Mouse (Mus musculus) gonadal fat pad, adult 2 months (tissue): ENCODE measurements at regions not wholly inside any gene's neighbourhood (a gene's known extent, or its start where the extent isn't known, plus 50 kb on each side); places are given as distances from the start of the nearest gene placed in this dataset.
"Not testable (repeated sequence)": the region's sequence is repeated elsewhere in the genome, so short reads cannot be mapped to it uniquely, and the experiment has no call there.

ENCODE experiments used
- DNase-seq: peaks from one replicate; pipeline ENCODE4 v3.0.0-alpha.2; 2012; ENCODE audit warnings: low read depth

DNA sequence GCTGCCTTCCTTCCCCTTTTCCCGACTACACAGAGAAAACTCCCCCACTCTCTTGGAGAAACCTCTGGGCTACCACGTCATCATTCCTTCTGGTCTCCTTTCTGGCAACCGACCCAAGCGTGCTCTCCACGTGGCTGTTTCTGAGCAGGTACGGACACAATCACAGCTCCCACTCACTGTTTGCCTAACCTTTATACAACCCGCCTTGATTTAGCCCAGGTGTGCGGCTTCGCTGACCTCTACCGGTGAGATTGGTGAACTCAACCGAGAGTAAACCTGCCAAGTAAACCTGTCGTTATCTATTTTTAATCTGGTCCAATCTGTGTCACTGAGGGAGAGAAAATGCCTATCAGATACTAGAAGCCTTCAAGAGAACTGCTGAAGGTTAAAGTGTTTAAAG, 142.7 kb upstream of the Gnai1 start:
- peak; percentile 45 for DNase-seq

DNA sequence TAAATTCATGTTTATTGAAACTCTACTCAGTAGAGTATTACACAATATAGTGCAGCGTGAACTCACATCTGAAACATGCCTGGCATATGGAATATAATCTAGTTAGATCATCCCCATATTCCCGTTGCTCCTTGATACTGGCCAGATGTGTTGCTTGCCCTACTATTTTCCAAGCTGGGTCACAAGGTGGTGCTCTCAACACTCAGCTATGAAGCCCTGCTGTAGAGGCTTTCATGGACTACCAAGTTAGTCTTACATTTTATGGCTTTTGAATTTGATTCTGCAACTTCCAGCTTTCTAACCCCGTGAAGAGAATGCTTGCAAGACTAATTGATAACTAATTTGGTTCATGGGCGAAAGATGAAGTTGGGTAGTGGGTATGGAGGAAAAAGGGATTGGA, 134.2 kb upstream of the Gnai1 start:
- DNase-seq: no peak

DNA sequence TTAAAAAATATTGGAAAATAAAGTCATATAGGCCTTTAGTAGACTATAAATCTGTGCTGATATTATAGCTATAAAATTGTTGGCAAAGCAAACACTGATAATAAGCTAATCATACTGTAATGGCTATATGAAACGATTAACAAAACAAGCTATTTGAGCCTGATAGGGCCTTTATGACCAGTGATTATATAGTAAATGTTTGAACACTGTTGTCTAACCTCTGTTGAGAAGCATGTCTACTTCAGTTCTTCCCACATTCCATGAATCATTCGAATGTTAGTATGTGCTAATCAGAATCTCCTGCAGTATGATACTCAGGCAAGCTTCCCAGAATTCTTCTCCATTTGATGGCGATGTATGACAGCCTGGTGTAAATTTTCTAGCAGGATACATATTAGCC, 129.6 kb upstream of the Gnai1 start:
- no peak for DNase-seq

DNA sequence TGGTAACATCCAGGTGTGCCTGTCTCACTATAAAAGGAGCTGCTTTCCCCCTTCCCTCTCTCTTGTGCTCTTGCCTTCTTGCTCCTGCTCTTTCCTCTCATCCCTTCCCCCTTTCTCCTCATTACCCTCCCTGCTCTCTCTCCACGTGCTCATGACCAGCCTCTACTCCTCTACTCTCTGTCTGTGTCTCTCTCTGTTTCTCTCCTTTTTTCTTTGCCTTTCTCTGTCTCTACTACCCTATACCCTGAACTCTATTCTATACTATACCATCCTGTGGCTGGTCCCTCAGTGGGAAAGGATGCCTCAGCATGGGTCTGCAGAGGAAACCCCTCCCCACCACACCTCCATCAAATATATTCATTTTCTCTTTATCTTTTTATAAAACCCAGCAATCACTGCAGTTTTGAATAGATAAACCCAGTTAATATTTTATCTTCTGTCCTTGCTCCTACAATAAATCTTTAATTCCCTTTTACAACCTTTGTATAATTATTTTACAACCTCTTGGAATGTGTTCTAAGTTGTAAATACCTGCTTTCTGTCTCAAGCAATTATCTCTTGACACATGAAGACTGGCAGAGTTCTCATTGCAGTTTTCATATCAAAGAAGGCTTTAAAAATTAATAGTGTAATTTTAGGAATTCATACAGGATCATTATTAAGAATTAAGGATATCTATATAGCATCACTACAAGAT, 127.1 kb upstream of the Gnai1 start:
- no peak for DNase-seq

- DNase-seq: no peak
Observed at GRCm38 (mm10) chr5:18484376-18484775, 124.2 kb upstream of the Gnai1 start.

- no peak for DNase-seq
Observed at GRCm38 (mm10) chr5:18478420-18478819, 118.3 kb upstream of the Gnai1 start.

GRCm38 (mm10) chr5:18477372-18478017, 117.3 kb upstream of the Gnai1 start:
- no peak for DNase-seq

GRCm38 (mm10) chr5:18472114-18472513, 112.0 kb upstream of the Gnai1 start:
- DNase-seq: no peak

GRCm38 (mm10) chr5:18457771-18458170, 97.6 kb upstream of the Gnai1 start:
- DNase-seq: no peak

DNA sequence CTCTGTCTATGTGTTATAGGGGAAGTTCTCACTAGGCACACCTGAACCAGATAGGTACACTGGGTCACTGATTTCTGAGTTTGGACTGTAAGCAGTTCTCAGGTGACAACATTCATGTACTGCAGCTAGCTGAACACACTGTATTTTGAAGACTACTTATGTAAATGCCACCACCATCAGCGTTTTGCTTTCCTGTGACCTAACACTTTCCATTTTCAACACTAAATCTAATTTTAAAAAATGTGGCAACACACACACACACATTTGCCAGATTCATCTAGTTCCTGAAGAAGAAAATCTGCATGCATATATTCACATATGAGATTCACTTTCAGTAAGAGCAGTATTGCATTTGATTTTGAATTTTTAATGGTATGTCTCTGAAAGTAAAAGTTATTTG, 96.0 kb upstream of the Gnai1 start:
- no peak for DNase-seq

- not testable (repeated sequence) for DNase-seq
Observed at GRCm38 (mm10) chr5:18452871-18453757, 93.0 kb upstream of the Gnai1 start.

DNA sequence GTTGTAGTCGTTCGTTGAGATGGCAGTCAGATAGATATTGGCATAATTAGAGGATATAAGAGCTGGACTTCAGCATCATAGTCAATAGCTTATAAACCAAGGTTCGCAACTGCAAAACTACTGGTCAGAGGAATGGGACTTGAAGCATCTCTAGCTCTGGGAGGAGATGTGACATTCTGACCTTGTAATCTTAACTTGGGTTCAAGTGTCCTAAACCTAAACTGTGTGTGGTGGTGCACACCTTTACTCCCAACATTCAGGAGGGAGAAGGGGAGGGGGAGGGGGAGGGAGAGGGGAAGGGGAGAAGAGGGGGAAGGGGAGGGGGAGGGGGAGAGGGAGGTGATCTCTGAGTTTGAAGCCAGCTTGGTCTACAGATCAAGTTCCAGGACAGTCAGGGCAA, 89.1 kb upstream of the Gnai1 start:
- DNase-seq: no peak

DNA sequence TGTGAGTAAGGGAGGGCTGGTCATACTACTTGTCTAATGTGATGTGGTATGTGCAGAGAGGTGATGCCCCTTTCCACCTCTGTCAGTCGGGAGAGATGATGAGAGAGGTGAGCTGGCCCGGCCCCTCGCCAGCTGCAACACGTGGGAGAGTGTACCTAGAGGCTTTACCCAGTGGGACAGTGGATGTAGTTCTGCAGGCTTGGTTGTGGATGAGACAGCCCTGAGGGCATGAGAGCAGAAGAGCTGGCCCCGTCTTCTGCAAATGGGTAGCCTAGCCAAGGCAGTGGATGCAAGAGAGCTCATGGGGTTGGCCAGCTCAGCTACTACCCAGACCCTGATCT, 88.1 kb upstream of the Gnai1 start:
- no peak for DNase-seq

GRCm38 (mm10) chr5:18447665-18448329, 87.6 kb upstream of the Gnai1 start:
- DNase-seq: no peak

- DNase-seq: no peak
Observed at GRCm38 (mm10) chr5:18445969-18446368, 85.8 kb upstream of the Gnai1 start.

GRCm38 (mm10) chr5:18439986-18440385, 79.8 kb upstream of the Gnai1 start:
- no peak for DNase-seq

DNA sequence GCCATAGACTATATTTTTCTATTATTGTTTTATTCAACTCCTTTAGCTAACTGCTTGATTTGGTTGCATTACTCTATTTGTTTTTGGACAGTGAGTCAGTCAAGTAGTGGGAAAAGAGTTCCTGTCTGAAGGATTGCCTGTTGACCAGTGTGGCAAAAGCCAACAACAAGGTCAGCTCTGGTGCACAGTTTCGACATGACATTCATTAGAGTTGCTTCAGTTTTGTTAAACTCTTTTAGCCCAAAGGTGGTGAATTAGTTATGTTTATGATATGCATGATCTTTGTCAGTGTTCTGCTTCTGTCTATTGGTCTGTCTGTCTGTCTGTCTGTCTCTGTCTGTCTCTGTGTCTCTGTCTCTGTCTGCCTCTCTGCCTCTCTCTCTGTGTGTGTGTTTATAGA, 79.1 kb upstream of the Gnai1 start:
- no peak for DNase-seq

DNA sequence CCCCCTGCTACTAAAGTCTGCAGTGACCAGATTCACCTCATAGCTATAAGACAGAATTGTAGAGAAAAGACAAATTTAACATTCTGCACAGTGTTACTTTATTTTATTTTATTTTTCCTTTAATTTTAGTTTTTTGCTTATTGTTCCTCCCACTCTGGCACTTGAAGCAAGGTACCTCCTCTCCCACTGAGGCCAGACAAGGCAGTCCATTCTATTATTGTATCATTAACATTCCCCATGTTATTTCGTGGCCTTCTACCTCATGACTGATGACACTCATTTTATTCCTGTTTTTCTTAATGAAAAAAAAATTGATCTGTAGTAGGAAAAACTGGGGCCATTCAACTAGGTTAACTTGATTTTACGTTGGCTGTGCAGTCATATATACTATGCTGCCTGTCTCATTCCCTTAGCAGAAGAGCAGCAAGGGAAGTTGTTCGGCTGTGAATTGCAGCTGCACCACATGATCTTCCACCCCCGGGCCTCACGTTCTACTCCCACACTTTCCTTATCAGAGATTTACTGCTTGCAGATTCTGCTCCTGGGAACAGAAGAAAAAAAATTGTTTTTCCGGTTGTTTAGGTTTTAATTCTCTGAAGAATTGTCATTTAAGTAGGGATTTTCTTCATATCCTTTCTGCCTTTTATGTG, 76.1 kb upstream of the Gnai1 start:
- DNase-seq: no peak

GRCm38 (mm10) chr5:18434245-18434644, 74.1 kb upstream of the Gnai1 start:
- DNase-seq: no peak

DNA sequence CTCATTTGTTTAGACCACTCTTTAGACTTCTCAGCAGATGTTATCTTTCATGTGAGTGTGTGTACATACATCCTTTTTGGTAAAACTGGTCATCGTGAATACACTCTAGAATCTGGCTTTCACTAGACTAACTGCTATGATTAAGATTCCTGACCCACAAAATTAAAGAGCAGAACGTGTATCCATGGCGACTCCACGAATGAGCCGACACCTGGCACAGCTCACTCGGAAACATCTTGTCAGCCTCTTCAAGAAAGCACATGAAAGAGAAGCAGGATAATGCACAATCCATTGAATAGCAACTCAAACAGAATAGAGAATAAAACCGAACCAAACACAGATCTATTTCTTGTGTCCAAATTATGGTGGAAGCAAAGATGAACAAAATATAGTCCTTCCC, 73.1 kb upstream of the Gnai1 start:
- no peak for DNase-seq

DNA sequence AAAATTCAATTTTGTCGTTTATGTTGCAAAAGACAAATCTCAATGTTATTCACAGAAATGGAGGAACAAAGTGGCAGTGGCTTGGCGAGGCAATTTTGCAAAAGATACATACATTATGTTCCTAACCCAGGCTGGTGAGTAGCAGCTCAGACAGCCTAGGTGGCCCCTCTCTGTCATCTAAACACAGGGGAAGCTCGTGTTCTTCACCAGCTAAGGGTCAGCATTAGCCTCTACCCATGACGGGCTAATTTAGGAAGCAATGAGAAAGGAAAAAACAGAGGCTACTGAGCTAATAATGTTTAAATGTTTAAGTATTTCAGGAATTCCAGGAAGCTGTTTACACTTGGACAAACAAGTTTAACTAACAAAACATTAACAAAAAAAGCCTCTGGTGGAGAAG, 64.9 kb upstream of the Gnai1 start:
- DNase-seq: no peak

DNA sequence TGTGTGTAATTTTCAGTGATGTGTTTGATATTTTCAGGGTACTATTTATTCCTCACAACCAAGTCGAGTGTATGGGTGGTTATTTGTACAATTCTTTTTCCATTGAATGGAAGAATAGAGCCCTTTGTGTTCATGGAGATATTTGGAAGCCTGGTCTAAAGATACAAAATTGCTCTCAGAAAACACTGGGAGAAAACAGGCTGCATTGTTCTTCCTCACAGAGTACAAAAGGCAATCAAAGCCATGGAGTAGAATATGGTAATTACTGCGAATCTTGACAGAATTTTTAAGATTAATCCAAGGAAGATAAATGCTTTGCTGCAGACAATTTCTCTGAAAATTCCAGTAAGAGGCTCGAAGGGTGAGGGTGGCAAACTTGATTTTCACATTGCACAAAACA, 54.7 kb upstream of the Gnai1 start:
- DNase-seq: no peak
